Mouse (Mus musculus) spleen, postnatal 36 days (tissue): ENCODE measurements around the gene Rpp25l.

Experiments
- DNase-seq, 2 experiments: peaks; one replicate each; pipeline ENCODE4 v3.0.0; 2022; ENCODE audit warnings: low spot score in 2 of 2, mixed read lengths in 1 of 2

Gene Rpp25l

GRCm38 (mm10) chr4:41670836-41671235 lies 42.5 kb downstream of the Rpp25l start:
- no peak for DNase-seq

- DNase-seq = no peak
Observed at GRCm38 (mm10) chr4:41666646-41667045, 46.7 kb downstream of the Rpp25l start.

GRCm38 (mm10) chr4:41665009-41665675 lies 48.2 kb downstream of the Rpp25l start:
- no peak for DNase-seq

- DNase-seq = no peak
Observed at GRCm38 (mm10) chr4:41664533-41664932, 48.8 kb downstream of the Rpp25l start.

- DNase-seq = no peak
Observed at GRCm38 (mm10) chr4:41663614-41664013, 49.7 kb downstream of the Rpp25l start.

- DNase-seq = no peak
Observed at GRCm38 (mm10) chr4:41662723-41663122, 50.6 kb downstream of the Rpp25l start.
